Mouse (Mus musculus) kidney, postnatal 4 days (tissue): ENCODE data around the gene Pdia5.

ENCODE experiments used
- DNase-seq, 2 experiments: peaks; one replicate each; pipeline ENCODE4 v3.0.0; 2021; ENCODE audit warnings: mixed read lengths in 2 of 2

The Pdia5 gene

DNA sequence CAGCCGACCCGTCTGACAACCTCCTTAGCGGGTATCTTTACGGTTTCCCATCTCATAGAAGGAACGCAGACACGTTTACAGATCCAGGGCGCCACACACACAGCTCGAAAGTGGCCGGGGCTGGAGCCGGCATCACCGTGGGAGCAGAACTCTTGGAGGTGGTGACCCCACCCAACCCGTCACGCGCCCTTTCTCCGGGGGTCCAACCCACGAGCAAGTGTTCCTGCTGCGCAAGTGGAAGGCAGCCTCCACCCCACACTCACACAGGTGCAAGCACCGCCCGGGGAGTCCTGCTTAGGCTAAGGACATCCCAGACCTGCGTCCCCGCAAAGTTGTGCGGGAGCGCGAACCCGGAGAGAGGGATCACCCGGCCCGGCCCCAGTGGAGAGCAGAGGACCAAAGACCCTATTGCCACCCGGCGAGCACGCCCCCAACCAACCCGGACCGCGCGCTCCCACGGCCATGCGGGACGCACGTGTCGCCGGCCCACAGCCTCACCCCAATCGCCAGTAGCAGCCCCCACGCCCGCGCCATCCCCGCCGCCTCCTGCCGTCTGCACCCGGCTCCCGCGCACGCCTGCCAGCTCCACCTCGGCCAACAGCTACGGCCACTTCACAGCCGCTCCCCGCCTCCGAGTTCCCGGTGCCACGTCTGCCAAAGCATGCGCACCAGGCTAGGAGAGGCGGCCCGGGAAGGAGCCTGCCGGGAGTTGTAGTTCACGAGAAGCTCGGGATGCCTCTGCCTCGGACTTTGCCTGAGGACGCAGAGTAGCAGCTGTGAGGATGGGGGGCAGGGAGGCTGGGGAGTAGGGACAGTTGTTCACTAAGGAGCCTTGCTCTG is at the start of gene Pdia5:
TSS of gene Pdia5 (minus strand) at position 643 of the 840 bp plus-strand sequence.
- DNase-seq, result peak; percentile 90 to 93

DNA sequence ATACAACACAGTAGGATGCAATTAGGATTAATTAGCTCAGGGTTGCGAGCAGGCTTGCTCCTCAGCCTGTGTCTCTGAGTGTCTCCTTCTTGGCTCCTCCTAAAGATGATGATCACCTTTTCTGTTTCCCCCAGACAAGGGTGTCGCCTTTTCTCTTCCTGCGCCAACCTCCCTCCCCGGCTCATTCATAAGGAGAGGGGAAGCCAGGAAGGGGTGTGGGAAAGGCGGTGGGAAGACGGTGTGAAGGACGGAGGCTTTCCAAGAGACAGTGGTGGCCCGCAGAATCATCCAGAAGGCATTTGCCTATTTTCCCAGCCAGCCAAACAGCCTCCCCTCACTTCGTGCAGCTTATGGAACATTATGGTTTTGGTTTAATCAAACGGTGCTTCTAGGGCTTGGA is 48.4 kb upstream of the Pdia5 start:
- DNase-seq, result no peak

DNA sequence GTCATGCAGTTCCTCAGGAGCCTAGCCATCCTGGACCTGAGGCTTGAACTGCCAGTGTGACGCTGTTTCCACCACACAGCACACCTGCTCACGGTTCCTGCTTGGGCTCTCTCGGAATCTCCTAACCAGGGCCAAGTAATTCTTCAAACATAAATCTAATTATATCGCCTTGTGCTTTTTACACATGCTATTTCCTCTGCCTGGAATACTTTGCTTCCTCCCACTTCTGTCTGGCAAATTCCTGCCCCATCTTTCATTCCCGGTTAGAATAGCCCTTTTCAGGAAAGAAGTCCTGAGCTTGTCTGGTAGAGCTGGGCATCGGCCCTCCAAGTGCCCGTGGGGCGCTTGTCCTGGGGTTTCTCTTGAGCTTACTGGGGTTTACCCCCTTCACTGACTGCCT is 47.0 kb upstream of the Pdia5 start:
- DNase-seq, result no peak

DNA sequence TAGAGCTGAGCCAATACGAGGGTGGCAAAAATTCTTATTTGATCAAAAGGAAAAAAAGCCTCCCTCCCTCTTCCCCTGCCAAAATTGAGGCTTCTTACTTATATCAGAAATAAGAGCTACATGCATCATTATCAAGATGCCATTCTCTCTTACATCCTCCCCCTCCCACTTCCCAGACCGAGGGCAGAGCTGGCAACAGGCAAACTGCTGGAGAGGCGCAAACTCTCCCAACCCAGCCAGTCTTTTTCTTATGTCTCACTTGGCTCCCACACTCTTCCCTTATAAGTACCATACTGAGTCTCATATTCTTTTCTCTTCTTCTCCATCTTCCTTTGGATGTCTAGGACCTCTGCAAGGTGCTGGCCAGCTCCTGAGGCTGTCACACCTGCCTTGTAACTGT is 44.0 kb upstream of the Pdia5 start:
- DNase-seq, result no peak

DNA sequence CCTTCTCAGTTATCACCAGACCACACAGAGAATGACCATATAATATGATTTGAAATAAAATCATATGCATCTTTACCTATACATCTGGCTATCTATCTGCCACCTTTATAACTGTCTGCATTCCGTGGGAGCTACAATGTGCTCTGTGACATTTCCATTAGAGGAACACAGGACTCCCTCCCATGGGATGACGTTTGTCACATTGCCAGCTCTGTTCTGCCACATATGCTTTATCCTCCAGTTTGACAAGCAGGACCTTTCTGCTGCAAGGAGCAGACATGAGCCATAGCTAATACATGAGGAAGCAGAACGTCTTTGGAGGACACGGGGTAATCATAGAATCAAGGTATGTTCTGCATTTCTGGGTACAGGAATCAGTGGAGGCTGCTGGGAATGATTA is 33.5 kb upstream of the Pdia5 start:
- DNase-seq, result no peak

DNA sequence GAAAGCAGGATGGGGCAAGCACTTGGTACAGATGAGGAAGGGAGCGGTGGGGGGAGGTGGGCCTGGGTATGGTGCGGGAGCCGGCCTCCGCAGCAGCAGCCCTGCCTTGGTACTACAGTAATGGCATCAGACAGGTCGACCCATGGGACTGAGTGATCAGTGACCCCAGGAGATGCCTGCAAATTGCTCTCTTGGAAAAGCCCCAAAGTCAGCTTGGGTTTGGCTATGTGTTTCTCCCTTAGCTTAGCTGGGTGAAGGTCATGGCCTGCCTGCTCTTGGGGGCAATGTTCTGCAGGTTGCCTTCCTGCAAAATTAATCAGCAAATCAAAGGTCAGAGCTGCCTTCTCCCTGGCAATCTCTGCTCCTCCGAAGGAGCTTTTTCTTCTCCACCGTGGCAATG is 28.6 kb upstream of the Pdia5 start:
- peak in 1 of 2 experiments; percentile 26 for DNase-seq

DNA sequence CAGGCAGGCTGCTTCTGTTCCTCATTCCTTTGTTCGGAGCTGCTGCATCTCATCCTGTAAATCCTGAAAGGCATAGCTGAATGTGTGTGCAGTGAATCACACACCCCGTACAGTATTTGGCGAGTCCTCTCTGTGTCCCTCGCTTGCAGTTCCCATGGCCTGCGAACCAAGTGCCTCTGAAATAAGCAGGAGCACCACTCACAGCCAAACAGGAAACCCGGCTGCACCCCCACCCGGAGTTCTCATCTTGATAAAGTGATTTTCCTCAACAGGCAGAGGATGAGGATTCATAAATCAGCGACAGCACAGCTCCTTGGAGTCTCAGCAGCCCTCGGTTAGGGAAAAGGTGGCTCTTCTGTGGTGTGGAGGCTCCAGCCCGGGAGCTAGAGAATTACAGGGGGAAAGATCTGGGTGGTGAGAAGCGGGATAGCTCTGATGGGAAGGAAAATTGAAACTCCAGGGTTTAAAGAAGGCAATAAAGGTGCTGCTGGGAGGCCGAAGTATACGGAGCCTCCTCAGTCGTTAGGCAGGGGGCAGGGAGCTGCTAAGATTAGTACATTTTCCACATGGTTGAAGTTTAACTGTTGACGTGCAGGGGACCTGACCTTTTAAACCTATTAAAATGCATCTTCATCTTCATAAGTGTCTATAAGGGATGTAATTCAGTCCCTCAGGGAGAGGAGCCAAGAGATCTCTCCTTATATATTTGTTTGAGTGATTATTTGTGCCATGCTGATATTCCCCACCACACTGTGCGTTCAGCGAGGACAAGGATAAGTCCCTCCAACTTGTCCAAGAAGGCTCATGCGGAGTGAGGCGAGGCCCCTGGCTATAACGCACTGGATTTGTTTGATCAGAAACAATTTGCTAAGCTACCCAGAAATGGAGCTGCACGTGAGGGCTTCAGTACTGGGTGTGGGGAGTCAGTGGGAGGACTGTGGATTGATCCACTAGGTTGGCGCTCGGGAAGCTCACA is 27.6 kb upstream of the Pdia5 start:
- peak; percentile 67 to 80 for DNase-seq

DNA sequence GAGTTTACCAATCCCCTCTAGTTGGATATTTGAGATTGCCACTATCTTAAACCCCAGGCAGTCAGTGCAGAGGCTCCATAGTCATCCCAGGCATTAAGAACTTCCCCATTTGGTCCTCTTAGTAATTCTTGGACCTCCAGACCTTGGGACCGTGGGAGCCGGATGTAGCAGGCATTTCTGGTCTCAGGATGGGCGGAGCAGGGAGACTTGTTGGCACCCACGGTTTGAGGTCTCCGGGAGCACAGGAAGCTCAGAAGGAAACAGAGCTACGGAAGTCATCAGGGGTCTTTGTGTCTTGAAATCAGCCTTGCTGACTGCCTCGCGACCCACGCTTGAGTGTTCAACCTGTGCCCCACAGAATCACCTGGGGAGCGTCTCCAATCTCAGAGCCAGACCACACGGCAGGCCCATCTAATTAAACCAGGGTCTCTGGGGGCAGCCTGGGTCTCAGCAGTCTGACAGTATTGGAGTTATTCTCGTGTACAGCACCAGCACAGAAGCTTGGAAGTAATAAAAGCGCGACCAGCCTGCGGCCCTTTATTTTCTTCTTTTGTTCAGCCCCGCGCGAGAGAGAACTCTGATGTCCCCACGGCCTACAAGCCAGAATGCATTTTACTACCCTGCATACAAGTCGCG is 25.4 kb upstream of the Pdia5 start:
- peak; percentile 24 to 46 for DNase-seq

DNA sequence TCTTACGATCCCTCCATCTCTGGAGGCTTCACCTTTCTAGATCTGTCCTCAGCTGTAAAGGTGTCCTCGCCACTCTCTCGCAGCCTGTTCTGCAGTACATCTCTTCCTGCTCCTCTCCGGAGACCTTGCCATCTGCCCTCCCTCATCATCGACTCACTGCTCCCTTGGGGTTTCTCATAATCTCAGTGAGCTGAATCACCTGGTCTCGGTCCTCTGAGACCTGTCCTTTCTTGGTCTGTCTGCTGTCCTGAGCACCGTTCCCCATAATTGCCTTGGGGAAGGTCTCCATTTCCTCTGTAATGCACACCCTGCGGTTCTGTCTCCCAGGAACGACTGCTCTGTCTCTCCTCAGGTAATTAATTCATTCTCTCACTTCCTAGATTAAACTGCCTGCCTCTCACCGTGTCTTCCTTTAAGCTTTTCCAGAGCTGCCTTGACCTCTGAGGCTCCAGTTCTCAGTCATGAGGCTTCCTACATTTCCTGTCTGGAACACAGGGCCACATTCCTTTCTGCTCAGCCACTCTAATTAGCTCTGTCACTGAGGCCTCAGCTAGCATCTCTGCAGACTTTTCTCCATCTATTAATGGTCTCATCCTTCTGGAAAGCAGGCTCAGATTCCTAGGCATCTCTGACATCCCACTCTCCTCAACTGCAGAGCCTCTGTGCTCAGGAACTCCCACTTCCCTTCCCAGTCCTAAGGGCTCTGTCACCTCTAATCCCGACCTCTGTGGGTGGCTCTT is 18.8 kb upstream of the Pdia5 start:
- DNase-seq, result no peak

DNA sequence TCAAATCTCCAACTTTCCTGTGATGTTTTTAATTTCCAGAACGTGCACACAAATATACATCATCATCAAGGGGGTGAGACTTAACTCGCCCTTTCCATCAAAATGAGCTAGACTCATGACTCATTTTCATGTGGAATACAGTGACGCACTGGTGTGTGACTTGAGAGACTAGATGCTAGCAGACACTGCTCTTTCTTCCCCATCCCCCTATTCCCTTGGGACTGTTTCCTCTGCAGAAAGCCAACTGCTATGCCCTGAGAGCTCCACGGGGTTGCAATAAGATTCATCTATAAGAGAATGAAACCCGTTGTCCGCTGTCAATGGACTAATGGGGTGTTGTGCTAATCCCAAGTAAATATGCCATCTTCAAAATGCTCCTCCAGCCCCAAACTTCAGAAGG is 17.9 kb upstream of the Pdia5 start:
- DNase-seq, result no peak

DNA sequence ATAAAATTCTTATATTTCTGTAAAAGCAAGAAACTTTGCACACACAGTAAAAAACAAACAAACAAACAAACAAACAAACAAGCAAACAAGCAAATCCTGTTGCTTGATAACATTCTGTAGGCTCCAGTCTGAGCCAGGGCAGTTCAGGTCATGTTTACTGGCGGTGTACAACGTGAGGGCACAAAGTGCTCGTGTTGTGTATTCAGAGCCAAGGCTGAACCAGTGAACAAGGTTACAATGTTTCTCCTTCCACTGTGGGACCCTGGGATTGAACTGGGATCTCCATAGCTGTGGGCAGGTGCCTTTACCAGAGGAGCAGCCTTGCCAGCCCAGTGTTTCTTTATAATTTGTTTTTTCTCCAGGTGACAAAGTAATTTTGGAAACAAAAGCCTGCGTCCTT is 15.1 kb upstream of the Pdia5 start:
- no peak for DNase-seq

DNA sequence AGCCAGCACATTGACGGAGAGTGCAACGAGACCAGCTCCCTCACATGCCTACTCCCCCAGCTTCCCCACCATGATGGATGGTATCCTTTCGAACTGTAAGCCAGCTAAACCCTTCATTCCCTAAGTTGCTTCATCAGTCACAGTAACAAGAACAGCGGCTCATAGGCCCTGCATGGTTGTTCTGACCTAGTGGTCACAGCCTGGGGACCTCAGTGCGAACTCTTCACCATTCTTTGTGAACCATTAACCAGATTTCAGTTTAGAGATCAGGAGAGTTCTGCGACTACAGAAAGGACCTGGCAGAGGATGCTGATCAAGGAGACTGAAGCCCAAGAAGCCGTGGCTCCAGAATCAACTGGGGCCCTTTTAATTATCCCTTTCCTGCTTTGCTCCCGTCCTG is 13.6 kb upstream of the Pdia5 start:
- DNase-seq, result no peak

DNA sequence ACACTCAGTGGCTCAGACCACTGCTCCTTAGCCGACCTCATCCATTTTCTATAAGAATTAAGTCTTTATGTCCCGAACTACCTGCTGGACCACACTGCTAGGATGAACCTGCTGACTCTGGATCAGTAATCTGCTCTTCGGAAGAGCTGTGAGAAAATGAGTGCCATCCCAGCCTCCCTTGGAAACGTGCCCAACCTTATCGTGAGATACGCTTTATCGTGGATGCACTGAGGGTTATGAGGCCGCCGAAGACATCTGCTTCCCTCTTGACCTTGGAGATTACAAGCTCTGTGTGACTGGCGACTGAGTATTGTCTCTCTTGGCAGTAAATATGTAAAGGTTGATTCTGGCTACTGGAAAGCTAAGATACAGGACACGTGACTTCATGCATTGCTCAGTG is 11.8 kb upstream of the Pdia5 start:
- no peak for DNase-seq

DNA sequence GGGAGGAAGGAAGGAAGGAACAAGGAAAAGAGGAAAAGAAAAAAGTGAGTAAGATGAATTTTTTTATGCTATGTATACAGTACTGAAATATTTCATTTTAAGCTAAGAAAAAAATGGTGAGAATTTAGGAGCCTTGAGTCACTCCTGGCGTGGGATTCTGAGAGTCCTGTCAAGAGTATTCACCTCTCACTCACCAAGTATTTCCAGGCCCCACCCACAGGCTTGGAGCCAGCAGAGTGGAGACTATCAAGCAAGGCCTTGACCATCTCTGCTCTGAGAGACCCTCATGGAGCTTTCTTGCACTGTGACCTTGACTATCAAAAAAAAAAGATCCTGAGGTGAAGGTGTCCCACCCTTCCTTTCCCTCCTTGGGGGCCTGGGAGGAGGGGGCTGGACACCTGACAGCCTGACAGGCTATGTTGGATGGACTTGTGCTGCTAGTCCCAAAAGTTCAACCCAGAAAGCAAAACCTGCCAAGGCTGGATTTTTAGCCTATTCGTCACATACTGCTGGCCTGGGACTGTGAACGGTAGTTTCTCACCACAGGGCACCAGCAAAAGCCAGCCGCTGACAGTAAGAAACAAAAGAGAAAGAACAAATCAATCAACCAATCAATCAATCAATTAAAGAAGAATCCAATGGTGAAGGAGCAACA is 10.6 kb upstream of the Pdia5 start:
- no peak for DNase-seq

DNA sequence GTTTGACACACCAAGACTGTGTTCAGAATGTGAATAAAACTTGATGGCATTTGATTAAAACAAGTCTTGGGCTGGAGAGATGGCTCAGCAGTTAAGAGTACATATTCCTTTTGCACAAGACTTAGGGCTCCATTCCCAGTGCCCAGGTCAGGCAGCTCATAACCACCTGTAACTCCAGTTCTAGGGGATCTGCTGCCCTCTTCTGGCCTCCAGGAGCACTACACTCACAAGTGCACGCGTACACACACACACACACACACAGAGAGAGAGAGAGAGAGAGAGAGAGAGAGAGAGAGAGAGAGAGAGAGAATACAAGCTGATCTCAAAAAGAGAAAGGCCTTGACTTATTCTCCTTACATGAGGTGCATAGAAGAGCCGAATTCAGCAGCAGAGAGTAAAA is 9.7 kb upstream of the Pdia5 start:
- DNase-seq, result no peak

DNA sequence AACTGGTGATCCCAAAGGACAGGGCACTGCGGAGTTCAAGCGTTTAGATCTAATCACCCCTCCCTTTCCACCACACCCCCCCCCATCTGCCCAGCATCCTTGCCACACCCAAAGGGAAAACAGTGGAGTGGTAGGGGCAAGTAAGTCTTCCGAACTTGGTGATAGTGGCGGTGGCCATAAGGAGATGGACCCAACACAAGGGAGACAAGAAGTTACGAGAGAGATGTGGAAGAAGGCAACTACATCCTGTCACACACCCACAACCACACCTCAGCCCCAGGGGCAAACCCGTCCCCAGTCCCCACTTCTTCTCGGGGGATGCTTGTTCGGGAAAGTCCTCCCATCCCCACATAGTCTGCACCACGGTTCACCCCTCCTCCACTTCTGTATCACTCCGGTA is 880 bp downstream of the Pdia5 start:
- no peak for DNase-seq

DNA sequence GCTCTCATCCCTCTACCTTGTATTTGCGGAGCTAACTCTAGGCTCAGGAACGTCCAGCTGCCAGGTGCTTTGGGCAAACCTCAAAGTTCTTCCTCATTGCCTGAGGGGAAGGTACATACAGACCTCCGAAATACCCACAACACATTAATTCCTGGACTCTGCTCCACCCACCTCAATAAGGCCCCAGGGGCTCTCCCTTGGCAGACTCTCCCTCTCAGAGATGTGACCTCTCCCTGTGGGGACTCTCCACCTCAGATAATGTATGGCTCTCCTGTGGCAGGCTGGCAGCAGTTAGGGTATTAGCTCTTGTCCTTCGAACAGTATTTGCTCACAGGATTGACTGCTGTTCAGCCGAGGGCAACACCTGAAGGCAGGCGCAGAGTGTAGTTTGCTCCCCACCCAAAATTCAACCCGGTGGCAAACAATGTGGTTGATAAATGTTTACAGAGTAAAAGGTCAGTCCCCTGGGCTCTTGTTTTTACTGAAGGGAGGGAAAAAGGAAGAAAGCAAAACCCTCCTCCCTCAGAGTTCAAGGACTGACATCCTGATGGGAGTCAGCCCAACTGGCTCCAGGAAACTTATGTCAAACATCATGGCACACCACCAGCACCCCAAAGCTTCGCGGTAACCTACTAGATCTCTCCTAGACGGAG is 1.5 kb downstream of the Pdia5 start:
- DNase-seq, result no peak

DNA sequence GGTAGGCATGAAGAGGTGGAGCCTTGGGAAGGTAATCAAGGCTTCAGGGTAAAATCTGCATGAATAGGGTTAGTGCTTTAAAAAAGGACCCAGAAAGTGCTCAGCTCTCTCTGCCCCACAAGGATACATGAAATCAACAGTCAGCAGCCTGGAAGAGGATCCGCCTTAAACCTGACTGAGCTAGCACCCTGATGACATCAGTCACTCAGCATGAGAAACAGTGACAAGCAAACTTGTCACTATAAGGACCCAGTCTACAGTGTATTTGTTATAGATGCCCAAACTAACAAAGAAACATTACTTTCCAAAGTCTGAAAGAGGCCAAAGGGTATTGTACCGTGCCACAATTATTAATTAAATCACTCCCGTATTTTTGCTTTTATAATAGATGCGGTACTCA is 2.9 kb downstream of the Pdia5 start:
- no peak for DNase-seq

DNA sequence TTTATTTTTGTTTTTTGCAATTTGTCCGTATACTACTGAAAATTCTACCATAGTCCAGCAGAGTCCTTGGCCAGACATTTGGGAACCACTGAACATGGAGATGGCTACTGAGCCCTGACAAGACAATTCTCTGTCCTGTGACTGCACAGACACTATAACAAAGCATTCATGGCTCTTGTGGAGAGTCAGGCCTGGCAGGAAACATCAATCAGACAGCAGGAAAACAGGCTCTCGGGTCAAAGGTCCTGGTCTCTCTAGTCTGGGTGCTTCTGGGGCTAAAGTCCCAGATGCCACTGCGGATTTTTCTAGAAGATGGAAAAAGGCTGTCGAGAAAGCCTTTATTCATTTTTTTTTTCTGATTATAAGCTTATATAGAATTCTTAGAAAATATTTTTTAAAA is 3.6 kb downstream of the Pdia5 start:
- DNase-seq, result no peak

DNA sequence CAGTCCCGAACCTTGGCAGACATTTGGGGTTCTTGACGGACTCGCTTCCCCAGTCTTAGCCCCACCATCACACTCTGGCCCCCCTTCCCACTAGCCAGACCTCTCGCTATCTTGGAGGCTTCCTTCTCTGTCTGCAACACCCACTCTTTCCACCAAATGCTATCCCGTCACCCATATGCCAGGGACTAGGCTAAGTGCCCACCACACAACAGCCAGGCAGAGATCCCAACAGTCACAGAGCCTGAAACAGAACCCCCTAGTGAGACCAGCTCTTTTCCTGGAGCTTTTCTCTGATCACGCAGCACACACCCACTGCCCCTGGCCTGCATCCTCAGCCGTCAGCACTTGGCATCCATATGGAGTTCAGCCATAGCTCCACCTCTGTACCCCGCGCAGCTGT is 5.0 kb downstream of the Pdia5 start:
- no peak for DNase-seq

DNA sequence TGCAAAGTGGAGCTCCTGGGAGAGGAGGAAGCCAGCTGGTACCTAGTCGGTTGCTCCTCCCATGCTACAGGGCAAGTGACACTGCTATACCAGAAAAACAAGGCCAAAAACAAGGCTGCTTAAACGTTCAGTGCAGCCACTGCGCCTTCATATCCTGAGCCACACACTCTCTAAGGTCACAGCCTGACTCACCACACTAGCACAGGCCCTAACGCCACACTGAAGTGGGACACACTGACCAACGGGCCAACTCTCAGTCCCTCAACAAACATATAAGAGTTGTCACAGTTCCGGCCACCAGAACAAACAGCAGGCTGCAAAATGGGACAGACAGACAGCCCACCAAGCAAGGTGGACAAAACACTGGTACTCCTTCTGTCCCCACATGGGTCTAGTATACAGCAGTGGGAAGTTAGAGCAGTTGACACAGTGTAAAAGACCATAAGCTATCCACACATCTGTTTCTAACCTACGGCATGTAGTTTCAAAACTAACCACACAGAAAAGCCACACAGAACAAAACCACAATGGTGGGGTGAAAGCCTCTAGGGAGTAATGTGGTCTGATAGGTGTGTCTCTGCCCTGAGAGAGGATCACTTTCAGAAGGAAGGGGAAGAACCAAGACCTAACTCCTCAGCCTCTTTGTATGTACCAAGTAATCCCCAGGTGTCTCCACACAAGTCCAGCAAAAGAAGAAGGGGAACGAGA is 6.0 kb downstream of the Pdia5 start:
- DNase-seq, result no peak
